Mouse (Mus musculus): Measurements from ENCODE around the gene Grik5.

Gene Grik5

DNA sequence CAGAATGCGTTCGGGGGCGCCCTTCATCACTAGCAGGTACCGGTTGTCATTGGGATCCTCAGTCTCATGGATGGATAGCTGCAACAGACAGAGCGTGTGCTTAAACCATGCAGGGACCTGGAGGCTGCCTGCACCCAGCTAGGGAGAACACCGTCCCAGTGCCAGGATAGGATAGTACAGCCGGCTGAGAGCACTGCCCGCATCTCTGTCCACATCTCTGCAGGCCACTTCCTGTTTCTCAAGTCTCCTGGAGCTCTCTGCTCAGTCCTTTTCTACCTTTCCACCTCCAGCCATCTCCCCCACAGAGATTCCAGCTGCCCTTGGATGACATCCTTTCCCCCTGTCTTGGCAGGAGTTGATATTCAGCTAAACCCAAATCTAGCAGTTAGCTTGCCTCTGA is 81.7 kb downstream of the Grik5 start:
- intact Hi-C loops (cut with DNase I), result no loop called here

DNA sequence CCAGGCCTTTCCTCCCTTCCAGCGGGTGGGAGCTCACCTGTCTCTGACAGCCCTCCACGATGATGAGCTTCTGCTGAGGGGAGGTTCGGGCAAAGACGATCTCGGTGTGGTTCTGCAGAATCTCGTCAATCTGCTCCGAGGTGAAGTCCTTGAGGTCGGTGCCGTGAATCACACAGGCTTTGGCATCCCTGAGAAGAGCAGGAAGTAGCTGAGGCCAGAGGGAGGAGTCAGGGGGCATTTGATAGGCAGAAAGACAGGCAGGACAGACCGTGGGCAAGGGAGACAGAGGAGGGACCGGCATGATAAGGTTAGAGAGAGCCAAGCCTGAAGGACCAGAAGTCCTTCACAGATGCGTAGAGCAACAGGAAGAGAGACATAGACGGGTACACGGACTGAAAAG is 84.2 kb downstream of the Grik5 start:
- intact Hi-C loops (cut with DNase I), result no loop called here

DNA sequence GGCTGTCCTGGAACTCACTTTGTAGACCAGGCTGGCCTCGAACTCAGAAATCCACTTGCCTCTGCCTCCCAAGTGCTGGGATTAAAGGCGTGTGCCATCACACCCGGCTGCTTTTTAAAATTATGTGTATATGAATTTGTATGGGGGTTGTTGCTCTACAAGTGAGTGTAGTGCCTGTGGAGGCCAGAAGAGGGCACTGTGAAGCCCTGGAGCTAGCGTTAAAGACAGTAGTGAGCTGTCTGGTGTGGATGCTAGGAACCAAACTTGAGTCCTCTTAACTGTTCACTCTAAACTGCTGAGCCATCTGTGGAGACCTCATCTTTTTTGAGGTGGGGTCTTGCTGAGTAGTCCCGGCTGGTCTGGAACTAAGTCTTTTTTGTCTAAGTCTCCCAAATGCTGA is 86.3 kb downstream of the Grik5 start:
- intact Hi-C loops (cut with DNase I), result no loop called here

DNA sequence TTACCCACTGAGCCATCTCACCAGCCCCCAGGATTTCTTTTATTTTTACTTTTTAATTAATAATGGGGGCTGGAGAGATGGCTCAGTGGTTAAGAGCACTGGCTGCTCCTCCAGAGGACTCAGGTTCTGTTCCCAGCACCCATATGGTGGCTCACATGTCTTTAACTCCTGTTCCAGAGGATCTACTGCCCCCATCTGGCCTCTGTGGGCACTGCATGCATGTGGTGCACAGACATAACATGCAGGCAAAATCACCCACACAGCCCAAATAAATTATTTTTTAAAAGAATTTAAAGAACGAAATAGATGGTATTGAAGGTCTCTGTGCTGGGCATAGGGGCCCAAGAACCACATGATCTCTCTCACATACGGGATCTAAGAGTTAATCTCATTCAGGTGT is 87.8 kb downstream of the Grik5 start:
- intact Hi-C loops (cut with DNase I), result no loop called here

DNA sequence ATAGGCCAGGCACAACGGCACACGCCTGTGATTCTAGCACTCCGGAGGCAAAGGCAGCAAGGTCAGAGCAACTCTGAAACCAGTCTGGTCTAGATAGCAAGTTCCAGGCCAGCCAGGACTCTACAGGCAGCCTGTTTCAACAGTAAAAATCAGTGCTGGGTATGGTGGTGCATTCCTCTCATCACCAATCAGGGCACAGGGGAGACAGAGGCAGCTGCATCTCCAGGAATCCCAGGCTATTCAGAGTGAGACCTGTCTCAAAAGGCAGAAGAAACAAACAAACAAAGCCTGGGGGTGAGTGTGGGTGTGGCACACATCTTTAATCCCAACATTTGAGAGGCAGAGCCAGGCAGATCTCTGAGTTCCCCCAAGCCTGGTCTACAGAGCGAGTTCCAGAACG is 88.8 kb downstream of the Grik5 start:
- intact Hi-C loops (cut with DNase I), result no loop called here

DNA sequence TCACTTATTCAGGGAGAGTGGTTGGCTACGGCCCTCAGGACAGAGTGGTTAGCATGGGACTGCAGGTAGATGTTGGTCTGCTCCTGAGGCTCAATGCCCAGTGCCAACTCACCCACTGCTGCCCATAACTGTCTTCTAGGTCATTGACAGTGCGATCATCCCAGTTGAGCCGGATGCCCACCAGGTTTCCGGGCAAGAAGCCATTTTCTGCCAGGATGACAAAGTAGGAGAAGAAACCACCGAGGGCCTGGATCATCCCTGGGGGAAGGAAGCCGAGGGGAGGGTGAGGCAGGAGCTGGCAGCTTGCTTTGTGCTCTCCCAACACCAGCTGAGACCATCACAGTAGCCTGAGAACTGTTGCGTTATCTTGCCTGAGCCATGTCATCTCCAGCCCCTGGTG is 91.7 kb downstream of the Grik5 start:
- intact Hi-C loops (cut with DNase I), result no loop called here

DNA sequence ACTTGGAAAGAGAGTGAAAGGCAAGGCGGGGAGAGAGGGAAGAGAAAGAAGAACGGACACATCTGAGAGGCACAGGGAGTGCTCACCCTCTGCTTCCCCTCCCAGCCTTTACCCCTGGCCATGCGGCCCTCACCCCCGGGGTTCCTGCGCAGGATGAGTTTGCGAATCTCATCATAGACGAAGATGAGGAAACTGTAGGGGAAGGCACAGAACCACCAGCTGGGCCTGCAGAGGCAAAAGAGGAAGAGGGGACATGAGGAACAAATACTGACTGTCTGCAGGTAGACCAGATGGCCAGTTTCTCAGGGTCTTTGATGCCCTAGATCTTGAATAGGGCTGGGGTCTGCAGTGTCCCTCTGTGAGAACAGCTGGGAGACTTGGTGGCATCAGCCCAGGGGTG is 93.4 kb downstream of the Grik5 start:
- intact Hi-C loops (cut with DNase I), result no loop called here

DNA sequence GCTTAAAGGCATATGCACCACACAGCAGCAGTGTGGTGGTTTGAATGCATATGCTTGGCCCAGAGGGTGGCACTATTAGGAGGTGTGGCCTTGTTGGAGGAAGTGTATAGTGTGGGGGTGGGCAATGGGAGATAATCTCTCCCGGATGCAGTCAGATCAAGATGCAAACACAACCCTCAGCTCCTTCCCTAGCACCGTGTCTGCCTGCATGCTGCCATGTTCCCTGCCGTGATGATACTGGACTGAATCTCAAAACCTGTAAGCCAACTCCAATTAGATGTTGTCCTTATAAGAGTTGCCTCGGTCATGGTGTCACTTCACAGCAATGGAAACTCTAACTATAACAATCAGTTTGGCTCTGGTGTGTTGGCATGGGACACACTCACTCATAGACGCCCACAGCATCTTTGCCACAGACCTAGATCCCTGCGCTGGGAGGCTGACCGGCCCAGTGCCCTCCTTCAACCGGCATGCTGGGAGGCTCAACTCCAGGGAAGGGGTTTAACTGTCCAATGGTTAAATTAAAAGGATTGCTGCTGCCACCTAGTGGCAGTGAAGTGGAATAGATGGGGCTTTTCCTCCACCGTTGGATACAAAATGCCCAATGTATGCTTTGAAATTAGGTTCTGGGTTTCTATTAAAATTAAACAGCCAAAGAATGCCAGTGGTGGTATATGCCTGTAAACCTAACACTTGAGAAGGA is 97.1 kb downstream of the Grik5 start:
- intact Hi-C loops (cut with DNase I), result no loop called here

DNA sequence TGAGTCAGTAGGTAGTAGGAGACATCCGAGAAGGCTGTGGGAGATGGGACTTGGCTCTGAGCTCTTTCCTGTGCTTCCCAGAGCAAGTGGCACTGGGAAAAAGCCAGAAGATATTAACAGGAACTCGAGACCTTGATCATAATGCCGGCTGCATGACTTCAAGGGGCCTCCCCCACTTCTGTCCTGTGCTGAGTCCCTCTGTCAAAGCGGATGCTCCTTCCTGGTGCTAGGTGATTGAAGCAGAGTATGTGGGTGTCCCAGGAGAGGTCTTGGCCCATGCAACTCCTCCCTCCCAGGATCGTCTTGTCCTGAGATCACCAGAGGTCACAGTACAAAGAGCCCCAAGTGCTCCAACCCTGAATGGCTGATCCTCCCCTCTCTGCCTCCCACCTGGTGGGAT is 98.2 kb downstream of the Grik5 start:
- intact Hi-C loops (cut with DNase I), result no loop called here

DNA sequence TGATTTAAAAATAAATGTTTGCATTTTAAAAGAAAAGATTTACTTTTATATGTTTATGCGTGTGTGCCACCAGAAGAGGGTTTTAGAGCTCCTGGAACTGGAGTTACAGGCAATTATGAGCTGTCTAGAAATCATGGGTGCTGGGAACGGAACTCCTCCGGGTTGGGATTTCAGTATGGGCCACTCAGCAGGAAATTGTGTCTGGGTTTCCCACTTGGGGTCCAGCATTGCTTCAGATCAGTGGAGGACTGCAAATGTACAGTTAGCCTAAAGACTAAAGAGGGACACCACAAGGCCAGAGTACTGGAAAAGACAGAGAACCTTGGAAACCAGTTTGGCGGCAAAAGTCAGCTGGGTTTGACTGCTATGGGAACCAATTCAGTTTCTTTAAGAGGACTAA is 98.9 kb downstream of the Grik5 start:
- intact Hi-C loops (cut with DNase I), result no loop called here

DNA sequence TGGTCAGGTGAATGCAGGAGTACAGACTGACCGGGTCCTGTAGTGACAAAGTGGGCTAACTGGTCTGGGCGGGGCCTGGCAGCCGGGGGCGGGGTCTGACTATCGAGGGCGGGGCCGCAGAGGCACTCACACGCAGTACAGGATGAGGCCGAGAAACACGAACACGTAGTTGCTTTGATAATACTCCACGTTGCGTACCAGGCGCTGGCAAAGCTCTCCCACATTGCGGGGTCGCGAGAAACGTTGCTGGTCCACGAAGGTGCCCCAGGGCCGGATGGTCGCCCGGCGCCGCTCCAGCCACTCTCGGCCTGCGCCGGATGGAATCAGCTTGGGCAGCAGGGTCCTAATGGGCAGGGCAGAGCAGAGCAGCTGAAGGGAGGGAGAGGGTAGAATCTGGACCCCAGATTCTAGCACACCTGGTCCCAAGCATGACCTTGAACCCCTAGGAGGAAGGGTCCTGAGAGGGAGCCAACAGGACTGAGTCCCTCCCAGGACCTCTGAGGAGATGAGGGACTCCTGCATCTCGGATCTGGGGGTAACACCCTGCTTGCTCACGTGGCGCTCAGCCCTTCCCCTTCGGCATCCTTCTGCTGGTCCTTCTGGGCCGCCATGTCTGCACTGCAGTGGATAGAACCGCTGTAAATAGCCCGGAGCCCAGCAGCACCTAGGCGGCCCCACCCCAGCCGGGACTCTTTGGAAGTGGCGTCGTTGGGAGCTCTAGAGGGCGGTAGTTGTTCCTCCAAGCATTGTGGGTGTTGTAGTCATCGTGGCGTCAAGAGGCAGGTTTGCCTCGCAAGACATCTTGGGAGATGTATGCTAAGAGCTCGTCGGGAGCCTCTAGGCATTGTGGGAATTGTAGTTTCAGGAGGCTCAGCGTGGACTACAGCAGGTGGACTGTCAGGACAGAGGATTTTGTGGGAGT is 99.9 kb downstream of the Grik5 start, which contains the start of gene Rabac1:
TSS of gene Rabac1 (minus strand) at position 783 of the 922 bp plus-strand sequence.
- intact Hi-C loops (cut with DNase I), result no loop called here

DNA sequence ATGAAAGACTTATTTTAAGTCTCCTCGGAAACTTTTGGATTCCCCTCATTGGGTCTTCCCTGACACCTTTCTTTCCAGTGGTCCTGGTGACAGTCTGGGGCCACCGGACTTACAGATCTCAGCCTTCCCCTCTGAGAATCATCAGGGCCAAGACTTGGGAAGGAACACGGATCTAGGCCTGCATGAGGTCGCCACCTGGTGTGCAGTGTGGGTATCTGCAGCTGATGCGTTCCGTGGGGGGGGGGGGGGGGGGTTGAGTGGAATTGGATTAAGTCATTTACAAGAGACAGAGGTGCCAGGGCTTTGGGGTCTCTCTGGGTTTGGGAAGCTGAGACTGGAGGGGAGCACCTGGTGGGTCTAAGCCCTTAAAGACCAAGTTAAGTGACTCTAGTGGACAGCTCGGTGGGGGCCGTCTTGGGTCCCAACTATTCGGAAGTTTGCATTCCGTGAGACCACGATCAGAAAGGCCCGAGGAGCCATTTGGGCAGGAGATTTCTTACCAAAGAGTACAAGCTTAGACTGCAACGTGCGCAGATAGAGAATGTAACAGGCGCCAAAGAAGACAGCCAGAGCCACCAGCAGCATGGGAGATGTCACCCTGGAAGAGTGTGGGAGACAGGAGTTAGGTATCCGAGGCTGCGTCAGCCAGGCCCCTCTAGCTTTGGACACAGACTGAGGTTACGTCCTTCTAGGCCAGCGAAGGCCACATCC is 100.7 kb downstream of the Grik5 start:
- intact Hi-C loops (cut with DNase I), result no loop called here

DNA sequence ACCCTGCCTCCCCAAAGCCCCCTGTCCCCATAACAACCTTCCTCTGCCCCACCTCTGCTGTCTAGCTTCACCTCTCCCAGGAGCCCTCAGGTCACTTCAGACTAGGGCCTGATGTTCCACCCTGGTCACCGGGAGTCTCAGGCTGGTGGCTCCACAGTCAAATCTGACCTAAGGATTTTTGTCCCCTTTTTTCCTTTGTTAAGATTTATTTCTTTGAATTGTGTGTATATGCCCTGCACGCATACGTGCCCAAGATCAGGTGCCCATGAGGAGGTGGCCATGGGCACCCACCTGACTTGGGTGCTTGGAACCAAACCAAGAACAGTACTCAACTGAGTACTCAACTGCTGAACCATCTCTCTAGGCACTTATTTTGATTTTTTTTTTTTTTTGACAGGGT is 101.8 kb downstream of the Grik5 start:
- intact Hi-C loops (cut with DNase I), result no loop called here

DNA sequence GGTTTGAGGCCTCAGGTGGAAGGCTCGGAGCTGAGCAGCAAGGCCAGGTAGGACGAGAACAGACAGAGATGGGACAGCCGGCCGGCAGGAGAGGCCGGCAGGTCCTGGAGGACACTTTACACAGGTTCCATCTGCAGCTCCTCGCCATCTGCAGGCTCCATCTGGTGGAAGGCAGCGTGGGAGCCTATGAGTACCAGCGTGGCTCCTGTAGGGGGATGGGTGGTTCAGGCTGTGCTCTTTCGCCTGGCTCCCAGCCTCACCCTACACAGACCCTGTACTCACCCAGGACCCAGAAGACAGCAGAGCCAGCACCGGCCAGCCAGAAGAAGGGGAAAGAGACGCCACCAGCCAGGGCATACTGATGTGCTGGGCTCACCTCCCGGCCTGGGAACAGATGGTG is 102.3 kb downstream of the Grik5 start:
- intact Hi-C loops (cut with DNase I), result no loop called here

DNA sequence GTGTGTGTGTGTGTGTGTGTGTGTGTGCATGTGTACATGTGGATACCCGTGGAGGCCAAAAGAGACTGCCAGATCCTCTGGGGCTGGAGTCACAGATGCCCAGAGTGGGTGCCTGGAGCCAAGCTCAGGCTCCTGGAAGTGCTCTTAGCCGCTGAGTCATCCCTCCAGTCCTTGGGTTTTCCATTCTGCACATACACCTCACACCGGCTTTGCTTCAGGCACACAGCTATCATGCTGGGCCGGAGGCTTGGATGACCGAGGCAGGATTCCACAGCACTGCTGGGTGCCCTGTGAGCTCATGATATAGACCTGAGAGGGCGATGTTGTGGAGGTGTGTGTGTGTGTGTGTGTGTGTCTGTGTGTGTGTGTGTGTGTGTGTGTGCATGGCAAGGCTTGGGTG is 103.7 kb downstream of the Grik5 start:
- intact Hi-C loops (cut with DNase I), result no loop called here

DNA sequence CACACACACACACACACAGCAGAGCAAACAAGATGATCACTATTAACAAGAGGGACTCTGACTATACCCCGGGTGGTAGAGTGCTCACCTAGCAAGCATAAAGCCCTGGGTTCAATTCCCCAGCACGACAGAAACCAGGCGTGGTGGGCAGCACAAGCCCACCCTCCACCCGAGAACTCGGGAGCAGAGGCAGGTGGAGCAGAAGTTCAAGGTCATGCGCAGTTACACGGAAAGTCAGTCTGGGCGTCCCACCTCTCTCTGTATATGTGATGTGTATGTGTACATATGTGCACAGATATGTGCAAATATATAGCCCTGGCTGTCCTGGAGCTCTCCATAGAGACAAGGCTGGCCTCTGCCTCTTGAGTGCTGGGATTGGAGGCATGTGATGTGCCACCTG is 104.2 kb downstream of the Grik5 start:
- intact Hi-C loops (cut with DNase I), result no loop called here

DNA sequence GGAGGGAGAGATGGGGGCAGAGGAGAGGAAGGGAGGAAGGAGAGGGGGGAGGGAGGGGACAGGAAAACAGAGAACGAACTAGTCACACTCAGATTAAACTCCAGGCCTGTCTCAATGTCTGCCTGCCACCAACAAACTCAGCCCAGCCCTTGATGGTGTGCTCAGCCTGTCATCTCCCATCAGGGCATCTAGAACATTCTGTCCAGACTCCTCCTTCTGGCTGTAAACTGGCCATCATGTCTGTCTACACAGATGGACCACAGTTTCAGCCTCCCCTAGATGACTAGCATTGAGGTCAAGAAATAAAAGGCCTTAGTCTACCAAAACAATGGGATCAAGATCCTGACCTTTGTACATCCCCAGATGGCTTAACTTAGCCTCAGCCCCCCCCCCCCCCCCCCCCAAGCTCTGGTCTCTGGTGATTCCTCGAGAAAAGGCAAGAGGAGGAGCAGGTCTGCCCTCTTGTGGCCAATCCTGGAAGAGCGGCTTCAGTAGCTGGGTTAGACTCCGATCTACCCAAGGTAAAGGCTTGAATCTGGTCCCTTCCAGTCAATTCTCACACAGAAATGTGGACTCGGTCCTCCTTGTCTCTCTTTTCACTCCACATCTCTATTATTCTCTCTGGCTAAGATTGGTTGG is 107.1 kb downstream of the Grik5 start:
- intact Hi-C loops (cut with DNase I), result loop anchor here (2.0 to 5.0 kb wide), 2 partner anchors 74 to 148 kb away; no protein-coding TSS in a partner anchor

DNA sequence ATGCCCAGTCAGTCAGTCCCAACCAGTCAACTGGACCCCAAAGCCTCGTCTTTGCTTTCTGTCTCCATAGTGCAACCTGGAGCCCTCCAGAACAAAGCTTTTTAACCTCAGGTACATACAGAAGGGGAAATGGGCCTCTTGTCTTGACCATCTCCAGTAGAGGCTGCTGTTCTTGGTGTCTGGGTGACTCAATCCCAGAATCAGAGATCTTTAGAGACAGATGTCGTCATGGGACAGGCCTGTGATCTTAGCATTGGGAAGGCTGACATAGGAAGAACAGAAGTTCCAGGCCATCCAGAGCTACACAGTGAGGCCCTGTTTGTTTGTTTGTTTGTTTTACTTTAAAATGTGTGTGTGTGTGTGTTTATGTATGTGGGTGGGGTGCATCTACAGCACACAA is 107.9 kb downstream of the Grik5 start:
- intact Hi-C loops (cut with DNase I), result loop anchor here (2.0 to 5.0 kb wide), 2 partner anchors 73 to 147 kb away; no protein-coding TSS in a partner anchor
